Mouse (Mus musculus) left cerebral cortex, adult 2 months (tissue): ENCODE results near the gene Ears2. TPM values are rescaled to one million over a fixed set of nuclear protein-coding genes. Genes with fewer than 3 reads are reported as not detected.

ENCODE experiments used
- DNase-seq, 2 experiments: peaks; one replicate each; pipeline ENCODE4 v3.0.0; 2021 to 2022; ENCODE audit warnings: low spot score in 2 of 2, mixed read lengths in 1 of 2; ENCODE audit errors: extremely low spot score in 1 of 2
- H3K27ac ChIP-seq: fragments of 200-600 bp; 2 replicates; pipeline ENCODE4 v1.8.1; 2022
- H3K4me3 ChIP-seq: fragments of 200-600 bp; 2 replicates; pipeline ENCODE4 v1.8.1; 2022
- CTCF ChIP-seq: fragments of 200-600 bp; IDR thresholded peaks from 2 replicates; pipeline ENCODE4 v1.8.1; 2022; ENCODE audit warnings: antibody characterized with exemption, mild to moderate bottlenecking, moderate library complexity
- intact Hi-C: fragments of 180-260 bp; cut with DNase I; formaldehyde crosslinking; loops from one replicate; pipeline ENCODE4 v1.15.1; 2025
- total RNA-seq, 2 experiments: library from RNA; stranded (reverse); gene quantifications; 2 replicates each; pipeline ENCODE4 v1.2.3; 2021

Gene Ears2
- total RNA-seq, 2 experiments from 2014 or later, result 7.5 to 8.2 TPM

DNA sequence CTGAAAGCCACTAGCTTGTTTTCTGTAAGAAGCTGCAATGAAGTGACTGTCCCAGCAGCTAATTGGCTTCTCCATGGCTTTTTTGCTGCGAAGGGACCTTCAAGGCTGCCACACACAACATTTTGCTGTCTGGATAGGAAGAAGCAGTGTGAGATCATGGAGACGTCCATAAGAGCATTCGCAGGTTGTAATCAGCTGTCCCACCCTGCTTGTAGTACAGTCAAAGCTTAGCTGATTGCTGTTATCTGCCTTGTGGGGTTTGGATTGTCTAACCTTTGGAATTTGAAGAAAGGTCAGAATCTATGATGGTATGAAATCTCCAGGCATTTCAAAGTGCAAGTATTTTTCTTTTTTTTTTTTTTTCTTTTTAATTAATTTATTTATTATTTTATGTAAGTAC is 7.3 kb upstream of the Ears2 start:
- intact Hi-C loops, result no loop called here
- TF ChIP-seq CTCF, result no peak
- no peak for DNase-seq

DNA sequence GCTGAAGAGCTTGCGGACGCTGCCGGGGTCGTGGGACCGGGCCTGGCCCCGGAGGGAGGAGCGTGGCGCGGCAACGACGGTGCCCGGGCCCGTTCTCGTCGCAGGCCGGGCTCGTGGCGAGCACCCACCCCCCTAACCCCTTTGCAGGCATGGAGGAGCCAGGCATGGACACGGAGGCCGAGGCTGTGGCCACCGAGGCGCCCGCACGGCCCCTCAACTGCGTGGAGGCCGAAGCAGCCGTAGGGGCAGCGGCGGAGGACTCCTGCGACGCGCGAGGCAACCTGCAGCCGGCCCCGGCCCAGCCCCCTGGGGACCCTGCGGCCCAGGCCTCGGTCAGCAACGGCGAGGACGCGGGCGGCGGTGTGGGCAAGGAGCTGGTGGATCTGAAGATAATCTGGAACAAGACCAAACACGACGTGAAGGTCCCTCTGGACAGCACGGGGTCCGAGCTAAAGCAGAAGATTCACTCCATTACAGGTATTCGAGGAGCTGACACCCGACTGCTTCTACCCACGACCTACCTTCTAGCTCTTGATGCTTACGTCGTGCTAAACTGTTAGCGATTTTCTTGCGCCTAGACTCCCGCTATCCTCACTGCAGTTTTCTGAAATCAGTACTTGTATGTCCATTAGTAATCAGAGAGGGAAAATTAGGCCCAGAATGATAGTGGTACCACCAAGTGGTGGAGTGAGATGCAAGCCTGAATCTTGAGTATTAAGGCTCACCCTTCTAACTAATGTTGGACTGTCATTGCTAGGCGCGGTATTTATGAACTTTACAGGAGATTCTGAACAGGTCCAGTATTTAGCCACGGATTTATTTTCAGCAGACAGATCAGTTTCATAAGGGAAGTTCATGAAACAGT is 686 bp upstream of the Ears2 start:
- TF ChIP-seq CTCF, result peak; percentile 13
- peak in 1 of 2 experiments; percentile 37 for DNase-seq

More for the DNA sequence above, 7.3 kb upstream of the Ears2 start:
- Histone ChIP-seq H3K27ac (no peak overlapping the region), H3K4me3 (no peak overlapping the region)

DNA sequence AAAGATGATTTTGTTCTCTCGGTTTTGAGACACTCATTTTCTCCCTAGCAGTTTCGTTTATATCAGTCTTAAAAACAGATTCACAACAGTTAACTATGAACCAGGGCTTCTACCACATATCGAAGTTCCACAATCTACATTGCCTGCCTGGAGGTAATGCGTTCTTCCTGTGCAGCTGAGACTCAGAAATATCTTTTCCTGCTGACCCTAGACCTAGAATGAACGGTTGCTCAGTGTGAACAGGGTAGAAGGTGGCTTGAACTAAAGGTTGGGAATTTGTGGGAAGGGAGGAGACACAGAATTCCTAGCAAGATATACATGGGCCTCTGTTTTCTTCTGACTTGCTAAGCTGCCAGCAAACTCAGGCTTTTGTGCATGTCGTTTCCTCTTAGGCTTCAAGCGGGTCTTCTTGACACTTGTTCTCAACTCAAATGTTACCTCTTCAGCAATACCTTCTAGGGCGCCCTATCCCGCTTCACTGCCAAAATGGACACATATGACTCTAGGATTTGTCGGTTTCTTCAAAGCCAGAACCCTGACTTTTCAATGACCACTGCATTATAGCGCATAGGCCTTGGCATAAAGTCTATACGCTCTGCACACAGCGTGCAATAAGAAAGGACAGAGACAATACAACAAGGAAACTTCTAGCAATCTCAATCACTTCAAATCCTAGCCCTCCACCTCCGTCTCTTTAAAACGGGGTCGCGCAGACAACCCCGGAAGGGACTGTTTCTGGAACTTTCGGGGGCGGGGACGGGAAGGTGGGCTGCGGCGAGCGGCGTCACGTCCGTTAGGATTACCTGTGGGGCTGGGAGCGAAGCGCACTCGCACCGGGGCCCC is 740 bp downstream of the Ears2 start:
- intact Hi-C loops, result loop anchor here (2.0 kb wide), 2 partner anchors 32 to 86 kb away; partner anchors contain the start of gene Cog7
- DNase-seq, result peak in 1 of 2 experiments; percentile 17
- H3K27ac ChIP-seq, result peak overlapping the region; percentile 99
- no peak for TF ChIP-seq CTCF
- H3K4me3 ChIP-seq, result peak overlapping the region; percentile 98

More for the DNA sequence above, 686 bp upstream of the Ears2 start:
- H3K27ac ChIP-seq, result peak overlapping the region; percentile 99
- H3K4me3 ChIP-seq, result peak overlapping the region; percentile 98
- intact Hi-C loops, result loop anchor here (1.0 to 2.0 kb wide), 3 partner anchors 31 to 87 kb away; partner anchors contain the start of gene Cog7

DNA sequence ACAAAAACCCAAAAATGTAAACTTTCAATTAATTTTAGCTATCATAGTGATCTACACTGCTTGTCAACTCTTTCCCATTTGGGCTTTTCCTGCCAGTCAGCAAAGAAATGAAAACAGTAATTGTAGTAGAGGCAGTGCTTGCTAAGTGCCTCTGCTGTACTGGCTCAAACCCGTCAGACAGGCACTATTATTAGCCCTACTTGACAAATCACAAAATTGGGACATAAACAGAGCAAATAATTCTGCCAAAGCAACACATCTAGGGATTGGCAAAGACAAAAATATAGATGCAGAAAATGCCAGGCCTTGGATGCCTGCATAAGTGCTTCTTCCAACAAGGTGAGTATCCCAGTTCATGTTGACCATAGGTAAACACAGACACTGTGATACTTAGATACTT is 1.4 kb downstream of the Ears2 start:
- intact Hi-C loops, result loop anchor here (2.0 kb wide), 2 partner anchors 33 to 85 kb away; partner anchors contain the start of gene Cog7
- no peak overlapping the region for H3K4me3 ChIP-seq
- no peak overlapping the region for H3K27ac ChIP-seq
- DNase-seq, result no peak
- TF ChIP-seq CTCF, result no peak

DNA sequence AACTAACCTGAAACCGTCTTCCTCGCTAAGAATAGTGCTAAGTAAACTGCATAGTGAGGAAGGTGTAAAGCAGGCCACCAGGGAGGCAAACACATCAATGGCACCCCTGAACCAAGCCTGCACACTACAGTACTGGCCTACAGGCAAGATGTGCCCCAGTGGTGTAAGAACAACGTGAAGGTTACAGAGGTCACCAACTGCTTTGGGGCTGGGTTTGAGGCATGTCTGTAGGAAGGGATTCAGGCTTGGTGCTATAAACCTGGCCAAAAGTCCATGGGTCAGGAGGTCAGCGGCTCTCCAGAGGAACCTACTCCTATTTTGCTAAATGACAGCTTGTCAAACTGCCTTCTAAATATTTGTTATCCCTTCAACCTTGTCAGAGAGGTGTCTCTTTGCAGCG is 10.4 kb downstream of the Ears2 start:
- intact Hi-C loops, result no loop called here
- Histone ChIP-seq H3K27ac (no peak overlapping the region), H3K4me3 (no peak overlapping the region)
- DNase-seq, result no peak
- TF ChIP-seq CTCF, result no peak

DNA sequence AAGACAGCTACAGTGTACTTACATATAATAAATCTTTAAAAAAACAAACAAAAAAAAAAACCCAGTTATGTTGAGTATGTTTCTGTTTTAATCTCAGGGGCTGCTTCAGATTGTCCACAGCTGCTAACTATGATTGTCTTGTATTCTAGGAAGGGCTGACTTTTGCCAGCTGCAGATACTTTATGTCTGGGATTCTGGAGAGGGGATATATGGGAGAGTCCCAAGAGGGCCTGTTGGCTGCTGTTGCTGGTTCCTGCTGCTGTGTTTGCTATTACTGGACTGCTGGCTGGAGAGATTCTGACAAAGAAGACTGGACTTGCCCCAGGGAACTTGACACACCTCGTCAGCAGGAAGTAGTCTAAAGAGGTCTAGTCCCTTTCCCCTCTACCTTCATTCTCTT is 16.2 kb downstream of the Ears2 start:
- DNase-seq, result no peak
- no peak overlapping the region for H3K4me3 ChIP-seq
- no peak for TF ChIP-seq CTCF
- H3K27ac ChIP-seq, result no peak overlapping the region
- intact Hi-C loops, result no loop called here

DNA sequence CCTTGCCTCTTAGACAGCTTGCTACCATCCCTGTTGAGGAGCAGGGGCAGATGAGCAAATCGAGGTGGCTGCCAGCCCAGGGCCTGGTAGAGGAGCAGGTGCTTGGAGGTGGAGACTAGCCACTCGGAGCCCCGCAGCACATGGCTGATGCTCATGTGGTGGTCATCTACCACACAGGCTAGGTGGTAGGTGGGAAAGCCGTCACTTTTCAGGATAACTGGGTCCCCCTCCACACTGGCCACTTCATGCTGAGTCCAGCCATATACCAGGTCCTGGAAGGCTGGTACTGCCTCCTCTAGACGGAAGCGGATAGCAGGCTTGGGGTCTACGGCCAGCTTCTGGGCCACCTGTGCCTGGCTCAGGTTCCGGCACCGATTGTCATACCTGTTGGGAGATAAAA is 18.9 kb downstream of the Ears2 start:
- intact Hi-C loops, result no loop called here
- Histone ChIP-seq H3K4me3 (no peak overlapping the region), H3K27ac (no peak overlapping the region)
- TF ChIP-seq CTCF, result no peak
- DNase-seq, result no peak

DNA sequence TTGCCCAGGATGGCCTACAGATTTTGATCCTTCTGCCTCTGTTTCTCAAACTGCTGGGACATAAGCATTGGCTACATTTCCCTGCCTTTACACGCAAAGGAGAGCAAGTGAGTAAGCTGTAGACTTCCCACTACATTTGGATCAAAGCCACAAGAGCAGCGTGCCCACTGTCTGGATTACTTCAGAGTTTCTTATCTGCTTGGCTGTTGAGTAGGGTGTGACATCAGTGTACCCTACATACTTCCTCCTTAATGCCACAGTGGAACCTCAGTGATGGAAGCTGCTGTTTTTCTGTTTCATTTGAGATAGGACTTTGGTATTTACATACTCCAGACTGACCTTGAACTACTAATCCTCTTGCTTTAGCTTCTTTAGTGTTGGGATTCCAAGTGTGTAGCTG is 20.2 kb downstream of the Ears2 start:
- intact Hi-C loops, result no loop called here
- Histone ChIP-seq H3K4me3 (no peak overlapping the region), H3K27ac (no peak overlapping the region)
- no peak for DNase-seq
- TF ChIP-seq CTCF, result no peak

DNA sequence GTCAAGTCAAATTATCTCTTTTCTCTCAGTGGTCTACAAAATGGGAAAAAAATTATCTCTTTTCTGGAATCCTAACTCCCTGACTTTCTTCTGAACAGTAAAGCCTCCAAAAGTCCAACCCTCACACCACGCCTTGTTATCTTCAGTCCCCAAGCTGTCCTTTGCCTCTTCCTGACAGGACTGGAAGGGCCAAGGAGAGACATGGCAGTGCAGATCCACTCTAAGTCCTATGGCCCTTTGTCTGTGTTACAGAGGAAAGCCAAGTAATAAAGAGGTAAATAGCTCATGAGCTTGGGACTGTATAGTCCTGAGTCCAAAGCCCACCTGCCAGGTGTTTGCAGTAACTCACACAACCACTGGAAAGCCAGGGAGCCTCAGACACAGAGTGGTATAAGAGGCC is 21.4 kb downstream of the Ears2 start:
- H3K4me3 ChIP-seq, result no peak overlapping the region
- intact Hi-C loops, result no loop called here
- no peak overlapping the region for H3K27ac ChIP-seq
- no peak for TF ChIP-seq CTCF
- no peak for DNase-seq

DNA sequence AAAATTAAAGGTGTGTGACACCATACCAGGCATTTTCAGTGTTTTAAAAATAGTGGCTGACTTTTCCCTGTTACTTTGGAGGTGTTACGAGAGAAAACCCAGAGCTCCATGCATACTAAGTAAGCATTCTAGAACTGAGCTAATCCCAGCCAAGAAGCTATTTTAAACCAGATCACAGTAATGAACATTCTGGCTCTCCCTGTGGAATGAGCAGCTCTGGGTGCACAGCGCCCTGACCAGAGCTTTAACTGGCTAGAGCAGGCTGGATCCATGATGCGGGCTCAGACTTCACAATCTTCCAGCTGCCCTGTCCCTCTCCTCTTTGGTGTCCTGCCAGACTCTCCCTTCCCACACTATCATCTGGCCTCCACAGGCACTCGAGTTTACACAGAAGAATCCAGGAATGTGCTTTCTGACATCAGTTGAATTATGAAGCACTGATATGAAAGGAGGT is 21.9 kb downstream of the Ears2 start:
- no peak for DNase-seq
- intact Hi-C loops, result no loop called here
- no peak overlapping the region for H3K27ac ChIP-seq
- no peak overlapping the region for H3K4me3 ChIP-seq
- TF ChIP-seq CTCF, result no peak

DNA sequence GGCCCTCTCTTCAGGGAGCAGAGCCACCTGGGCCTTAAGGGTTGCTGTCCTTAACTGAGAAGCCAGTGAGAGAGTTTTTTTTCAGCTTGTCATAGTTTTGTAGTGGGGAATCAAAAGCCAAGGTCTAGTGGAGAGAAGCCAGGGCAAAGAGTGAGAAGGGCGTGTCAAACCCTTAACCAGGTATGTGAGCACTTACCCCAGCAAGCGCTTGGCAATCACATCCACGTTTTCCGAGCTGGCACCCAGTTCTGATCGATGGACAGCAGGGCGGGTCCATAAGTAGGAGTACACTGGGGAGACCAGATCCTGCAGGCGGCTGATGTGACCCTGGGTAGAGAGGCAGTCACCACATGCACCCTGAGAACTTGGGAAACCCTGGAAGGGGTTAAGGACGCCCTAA is 23.0 kb downstream of the Ears2 start:
- intact Hi-C loops, result no loop called here
- Histone ChIP-seq H3K4me3 (no peak overlapping the region), H3K27ac (no peak overlapping the region)
- DNase-seq, result no peak
- TF ChIP-seq CTCF, result no peak

DNA sequence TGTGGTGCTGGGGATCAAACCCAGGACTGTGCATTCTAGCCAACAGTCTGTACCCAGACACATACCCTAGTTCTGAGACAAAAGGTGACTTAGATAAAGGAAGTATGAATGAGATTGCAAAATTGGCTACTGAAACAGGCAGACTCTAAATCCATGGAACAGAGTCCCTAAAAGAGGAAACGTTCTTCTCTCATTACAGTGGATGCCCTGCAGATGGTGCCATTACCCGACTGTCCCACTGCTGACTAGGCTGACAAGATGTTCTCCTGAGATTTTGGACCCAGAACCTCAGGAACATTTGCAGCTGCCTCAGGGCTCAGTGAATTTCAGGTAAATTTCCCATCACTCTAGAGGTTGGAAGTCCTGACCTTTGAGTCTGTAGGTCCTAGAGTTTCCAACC is 32.7 kb downstream of the Ears2 start:
- Histone ChIP-seq H3K4me3 (no peak overlapping the region), H3K27ac (no peak overlapping the region)
- peak; percentile 44 for TF ChIP-seq CTCF
- intact Hi-C loops, result no loop called here
- DNase-seq, result no peak
